Mouse (Mus musculus) bone marrow macrophage, adult 2 months (primary cell): ENCODE results near the gene Vwa8.

Source experiments
- CTCF ChIP-seq: IDR thresholded peaks from 2 replicates; pipeline ENCODE4 v1.5.1; 2012; ENCODE audit warnings: low read depth, mild to moderate bottlenecking, low read length, moderate library complexity
- POLR2A ChIP-seq: IDR thresholded peaks from 2 replicates; pipeline ENCODE4 v1.6.1; 2012; ENCODE audit warnings: mild to moderate bottlenecking, low read depth, low read length, borderline replicate concordance

DNA sequence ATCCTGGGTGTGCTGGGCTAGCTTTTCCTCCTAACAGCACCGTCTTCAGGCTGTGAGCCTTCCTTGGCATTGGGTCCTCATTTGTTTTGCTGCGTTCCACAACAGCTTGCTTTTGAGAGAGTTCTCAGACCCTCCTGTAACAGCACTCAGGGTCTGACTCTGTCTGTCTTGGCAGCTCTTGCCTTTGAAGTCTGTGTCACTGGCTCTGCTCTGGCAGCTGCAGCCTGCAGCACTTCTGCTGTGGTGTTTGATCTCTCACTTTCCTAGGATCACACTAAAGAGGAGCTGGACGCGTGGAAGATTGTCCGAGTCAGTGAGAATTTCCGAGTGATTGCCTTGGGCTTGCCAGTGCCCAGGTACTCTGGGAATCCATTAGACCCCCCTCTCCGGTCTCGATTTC lies 84.5 kb downstream of the Vwa8 start:
- no peak for TF ChIP-seq CTCF
- TF ChIP-seq POLR2A = no peak
